Mouse (Mus musculus): ENCODE data around the gene Cyb5r3. TPM values are rescaled to one million over a fixed set of nuclear protein-coding genes. Genes with fewer than 3 reads are reported as not detected.

Gene Cyb5r3
- polyA plus RNA-seq, 1 experiment from 2014 or later, result 114 TPM

DNA sequence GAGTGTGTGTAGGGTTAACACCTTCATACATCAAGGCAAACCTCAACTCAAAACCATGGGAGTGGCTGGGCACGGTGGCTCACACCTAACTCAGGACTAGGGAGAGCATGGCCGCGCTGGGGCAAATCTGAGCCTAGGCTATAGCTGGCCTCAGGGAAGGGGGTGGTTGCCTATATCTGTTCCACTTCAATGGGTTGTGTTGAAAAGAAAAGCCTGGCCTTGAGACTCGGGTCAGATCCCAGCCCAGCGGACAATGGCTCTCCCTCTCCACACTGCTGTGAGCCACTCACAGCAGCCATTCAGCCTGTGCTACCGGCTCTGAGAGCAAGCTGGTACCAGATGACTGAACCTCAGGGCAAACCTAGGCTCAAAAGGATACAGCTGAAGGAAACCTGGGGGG is 57.3 kb downstream of the Cyb5r3 start:
- no peak overlapping the region for H3K9ac ChIP-seq
- WGBS, result 71% methylated on average over 6 of the region's 6 CpGs
- peaks cover 20% of the 10 kb centered on the region for H3K4me1 ChIP-seq (replicated peaks)
- no peak overlapping the region for H3K4me3 ChIP-seq
- H3K9me3 ChIP-seq (replicated peaks), result no peaks in the 10 kb centered on the region
- ATAC-seq (replicated peaks; ENCODE audit: insufficient number of reproducible peaks, insufficient read depth, low FRiP score, low read depth), result no peak
- no peaks in the 10 kb centered on the region for H3K27me3 ChIP-seq
- H3K4me2 ChIP-seq, result no peak overlapping the region
- peaks cover 39% of the 10 kb centered on the region for H3K36me3 ChIP-seq
- no peak overlapping the region for H3K27ac ChIP-seq

GRCm38 (mm10) chr15:83114106-83114505 is 58.3 kb downstream of the Cyb5r3 start:
- 86% methylated on average over 9 of the region's 9 CpGs for WGBS
- ATAC-seq (replicated peaks; ENCODE audit: insufficient number of reproducible peaks, insufficient read depth, low FRiP score, low read depth), result no peak
- Histone ChIP-seq H3K4me3 (no peak overlapping the region), H3K27ac (no peak overlapping the region), H3K9ac (no peak overlapping the region), H3K27me3 (no peaks in the 10 kb centered on the region), H3K4me2 (no peak overlapping the region), H3K36me3 (peaks cover 37% of the 10 kb centered on the region), H3K4me1 (replicated peaks) (peaks cover 20% of the 10 kb centered on the region), H3K9me3 (replicated peaks) (no peaks in the 10 kb centered on the region)

DNA sequence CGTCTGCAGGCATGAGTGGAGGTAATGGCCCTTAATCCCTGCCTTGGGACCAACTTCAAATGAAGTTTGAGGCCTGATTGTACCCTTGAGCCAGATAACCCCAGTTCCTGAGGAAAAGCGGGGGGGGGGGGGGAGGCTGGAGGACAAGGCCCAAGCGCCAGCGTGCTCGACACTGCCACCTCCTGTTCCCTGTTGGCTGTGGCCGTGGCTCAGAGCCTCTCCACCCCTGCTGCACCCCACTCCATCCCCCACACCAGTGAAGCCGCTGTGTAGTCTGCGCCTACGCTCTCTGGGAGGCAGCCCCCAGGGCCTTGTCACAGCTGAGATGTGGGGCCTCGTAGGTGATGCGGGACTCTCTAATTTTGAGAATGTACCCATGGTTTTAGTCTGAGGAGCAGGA is 59.5 kb downstream of the Cyb5r3 start:
- no peak overlapping the region for H3K4me3 ChIP-seq
- H3K9ac ChIP-seq, result no peak overlapping the region
- H3K27ac ChIP-seq, result no peak overlapping the region

GRCm38 (mm10) chr15:83111874-83112273 is 60.5 kb downstream of the Cyb5r3 start:
- no peak overlapping the region for H3K27ac ChIP-seq
- ATAC-seq (replicated peaks; ENCODE audit: insufficient number of reproducible peaks, insufficient read depth, low FRiP score, low read depth), result no peak
- peaks cover 18% of the 10 kb centered on the region; the same call in 1 of the 2 replicates for H3K36me3 ChIP-seq
- H3K9ac ChIP-seq, result no peak overlapping the region
- H3K4me3 ChIP-seq, result no peak overlapping the region
- 73% methylated on average over 7 of the region's 7 CpGs for WGBS
- no peaks in the 10 kb centered on the region for H3K9me3 ChIP-seq (replicated peaks)
- no peaks in the 10 kb centered on the region for H3K27me3 ChIP-seq
- H3K4me2 ChIP-seq, result no peak overlapping the region
- H3K4me1 ChIP-seq (replicated peaks), result peaks cover 18% of the 10 kb centered on the region

More for the DNA sequence above, 59.5 kb downstream of the Cyb5r3 start:
- Histone ChIP-seq H3K9me3 (replicated peaks) (no peaks in the 10 kb centered on the region), H3K4me1 (replicated peaks) (peaks cover 18% of the 10 kb centered on the region), H3K36me3 (peaks cover 29% of the 10 kb centered on the region), H3K27me3 (no peaks in the 10 kb centered on the region), H3K4me2 (no peak overlapping the region)
- peak; percentile 73 for ATAC-seq (replicated peaks; ENCODE audit: insufficient number of reproducible peaks, insufficient read depth, low FRiP score, low read depth)
- WGBS, result 9% methylated on average over 10 of the region's 11 CpGs

DNA sequence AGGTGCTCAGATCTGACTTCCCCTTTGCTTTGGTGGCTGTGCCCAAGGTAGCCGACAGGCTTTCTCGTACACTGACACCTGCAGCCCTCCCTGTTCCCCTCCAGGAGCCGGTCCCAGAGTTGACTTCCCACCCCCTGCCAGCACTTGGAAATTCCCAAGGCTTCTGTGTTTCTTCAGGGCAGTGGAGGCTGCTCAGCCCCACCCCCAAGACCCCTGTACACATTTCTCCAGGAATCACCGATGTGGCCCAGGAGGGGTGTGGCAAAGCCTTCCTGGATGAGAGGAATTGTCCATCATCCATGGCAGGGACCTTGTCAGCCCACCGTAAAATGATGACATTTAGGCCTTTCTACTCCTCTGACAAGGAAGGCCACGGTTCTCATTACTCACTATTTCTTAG is 61.1 kb downstream of the Cyb5r3 start:
- H3K4me2 ChIP-seq, result no peak overlapping the region
- H3K9ac ChIP-seq, result no peak overlapping the region
- H3K27ac ChIP-seq, result no peak overlapping the region
- H3K9me3 ChIP-seq (replicated peaks), result no peaks in the 10 kb centered on the region
- 56% methylated on average over 6 of the region's 6 CpGs for WGBS
- no peak overlapping the region for H3K4me3 ChIP-seq
- H3K4me1 ChIP-seq (replicated peaks), result peaks cover 18% of the 10 kb centered on the region
- H3K36me3 ChIP-seq, result peaks cover 13% of the 10 kb centered on the region; the same call in 1 of the 2 replicates
- no peak for ATAC-seq (replicated peaks; ENCODE audit: insufficient number of reproducible peaks, insufficient read depth, low FRiP score, low read depth)
- no peaks in the 10 kb centered on the region for H3K27me3 ChIP-seq

DNA sequence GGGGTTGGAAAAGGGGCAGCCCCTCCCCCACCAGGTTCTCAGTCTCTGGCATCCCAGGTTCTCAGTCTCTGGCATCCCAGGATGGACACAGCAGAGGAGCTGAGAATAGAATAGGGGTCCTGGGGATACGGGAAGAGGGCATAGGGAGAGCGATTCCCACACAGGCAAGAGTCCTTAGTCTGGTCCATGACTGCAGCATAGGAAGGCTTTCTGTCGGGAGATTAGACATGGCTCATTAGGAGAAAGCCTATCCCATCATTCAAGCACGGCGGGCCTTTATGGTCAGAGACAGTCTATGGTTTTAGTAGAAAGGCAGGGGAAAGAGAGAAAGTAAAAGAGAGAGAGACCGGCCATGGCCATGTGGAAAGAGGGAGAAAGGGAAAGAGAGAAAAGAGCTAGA is 64.6 kb downstream of the Cyb5r3 start:
- no peaks in the 10 kb centered on the region for H3K27me3 ChIP-seq
- H3K4me3 ChIP-seq, result no peak overlapping the region
- H3K9ac ChIP-seq, result no peak overlapping the region
- peaks cover 6% of the 10 kb centered on the region for H3K4me1 ChIP-seq (replicated peaks)
- ATAC-seq (replicated peaks; ENCODE audit: insufficient number of reproducible peaks, insufficient read depth, low FRiP score, low read depth), result no peak
- H3K9me3 ChIP-seq (replicated peaks), result no peaks in the 10 kb centered on the region
- WGBS, result 73% methylated on average over 6 of the region's 6 CpGs
- H3K36me3 ChIP-seq, result peaks cover 9% of the 10 kb centered on the region; the same call in 1 of the 2 replicates
- no peak overlapping the region for H3K27ac ChIP-seq
- no peak overlapping the region for H3K4me2 ChIP-seq

GRCm38 (mm10) chr15:83106426-83106825 is 66.0 kb downstream of the Cyb5r3 start:
- 81% methylated on average over 6 of the region's 6 CpGs for WGBS
- no peaks in the 10 kb centered on the region for H3K9me3 ChIP-seq (replicated peaks)
- H3K27ac ChIP-seq, result no peak overlapping the region
- H3K4me1 ChIP-seq (replicated peaks), result peaks cover 3% of the 10 kb centered on the region
- H3K36me3 ChIP-seq, result peaks cover 9% of the 10 kb centered on the region; the same call in 1 of the 2 replicates
- no peak overlapping the region for H3K9ac ChIP-seq
- no peaks in the 10 kb centered on the region for H3K27me3 ChIP-seq
- ATAC-seq (replicated peaks; ENCODE audit: insufficient number of reproducible peaks, insufficient read depth, low FRiP score, low read depth), result no peak
- no peak overlapping the region for H3K4me2 ChIP-seq
- H3K4me3 ChIP-seq, result no peak overlapping the region

Other genes starting within 250 kb of the Cyb5r3 start
- 4.2 and 5.2 TPM in 2 replicates for gene Tcf20, start 184.7 kb downstream of the Cyb5r3 start, polyA plus RNA-seq (2015; fragmentation: Nextera tagmentation; extraction: Ambion mirVana)
- gene Nfam1, start 139.3 kb downstream of the Cyb5r3 start, polyA plus RNA-seq (2015; fragmentation: Nextera tagmentation; extraction: Ambion mirVana), result 1.8 and 3.9 TPM in 2 replicates
- 61.5 and 66.3 TPM in 2 replicates for gene Serhl, start 83.1 kb downstream of the Cyb5r3 start, polyA plus RNA-seq (2015; fragmentation: Nextera tagmentation; extraction: Ambion mirVana)
- 35.0 and 42.6 TPM in 2 replicates for gene Rrp7a, start 49.8 kb downstream of the Cyb5r3 start, polyA plus RNA-seq (2015; fragmentation: Nextera tagmentation; extraction: Ambion mirVana)
- 59.0 and 83.2 TPM in 2 replicates for gene Poldip3, start 23.2 kb downstream of the Cyb5r3 start, polyA plus RNA-seq (2015; fragmentation: Nextera tagmentation; extraction: Ambion mirVana)
- gene A4galt, start 79.2 kb upstream of the Cyb5r3 start, polyA plus RNA-seq (2015; fragmentation: Nextera tagmentation; extraction: Ambion mirVana), result 1.3 and 1.6 TPM in 2 replicates
- 37.7 and 40.1 TPM in 2 replicates for gene Arfgap3, start 177.7 kb upstream of the Cyb5r3 start, polyA plus RNA-seq (2015; fragmentation: Nextera tagmentation; extraction: Ambion mirVana)

Data from heart, embryonic 15.5 days (tissue).